ENCODE assay signal across 19 mouse cellular contexts in the genomic region with DNA sequence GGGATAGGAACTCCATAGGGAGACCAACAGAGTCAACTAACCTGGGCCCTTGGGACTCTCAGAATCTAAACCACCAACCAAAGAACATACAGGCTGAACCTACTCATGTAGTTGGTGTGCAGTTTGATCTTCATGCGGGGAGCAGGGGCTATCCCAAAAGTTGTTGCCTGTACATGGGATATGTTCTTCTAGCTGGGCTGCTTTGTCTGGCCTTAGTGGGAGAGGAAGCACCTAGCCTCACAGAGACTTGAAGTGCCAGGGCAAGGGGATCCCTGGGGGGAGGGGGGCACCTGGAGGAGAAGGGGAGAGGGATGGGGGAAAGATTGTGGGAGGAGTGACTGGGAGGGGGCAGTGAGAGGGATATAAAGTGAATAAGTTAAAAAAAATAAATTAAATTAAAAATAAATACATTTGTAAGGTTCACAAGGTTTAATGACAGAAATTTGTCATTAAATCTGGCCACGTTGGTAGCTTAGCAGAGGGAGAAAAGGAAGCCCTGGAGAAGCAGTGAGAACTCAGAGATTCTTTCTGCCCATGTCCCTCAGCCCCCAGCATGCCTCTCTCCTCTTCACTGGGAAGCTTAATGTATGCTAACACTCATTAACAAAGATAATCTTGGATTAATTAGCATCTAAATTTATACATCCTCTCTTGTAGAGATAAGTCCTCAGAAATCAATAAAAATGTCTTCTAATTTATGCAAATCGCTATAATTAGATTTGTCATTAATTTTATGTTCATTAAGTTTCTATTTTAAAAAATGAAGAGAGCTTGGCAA.
DNase-seq lines count a peak whose midpoint lies in the region; ATAC-seq lines count a peak whose summit lies in the region.
"Had no signal": no experiment of that assay in that cellular context is flagged by ENCODE, and none has a peak within 500 bp of the region (broad histone marks: within the 10 kb centered on the region; RNA-seq: fewer than 3 reads in every experiment).

No protein-coding gene starts in this region.

- 0 out of 2 replicates have a peak, but pooled peaks cover 11% of the 10 kb centered on the region for H3K4me1 ChIP-seq in forebrain, embryonic 13.5 days
- H3K4me1 ChIP-seq in forebrain, embryonic 10.5 days: 0 out of 2 replicates have a peak, but pooled peaks cover 4% of the 10 kb centered on the region
- peaks cover 6% of the 10 kb centered on the region; the same call in 1 of the 2 replicates for H3K4me1 ChIP-seq in midbrain, embryonic 15.5 days
- H3K4me1 ChIP-seq: heart, embryonic 12.5 days; intestine, embryonic 15.5 days; kidney, embryonic 15.5 days had no signal

- no peak for DNase-seq in forebrain, embryonic 10.5 days (ENCODE audit: extremely low spot score, low spot score)
- peak; percentile 2 for DNase-seq in retina, adult 2 months (ENCODE audit: low read depth, low spot score)
- no peak for DNase-seq in retina, embryonic 14.5 days (ENCODE audit: low spot score)
- no peak for DNase-seq in adrenal gland, postnatal 25 days
- no peak for DNase-seq in adrenal gland, adult (ENCODE audit: inconsistent age in 2 of 2, low spot score in 1 of 2)
- no peak for DNase-seq in heart, adult 18-20 months
- DNase-seq: adrenal gland, postnatal 10 days; cerebellum, adult 2 months; left cerebral cortex, postnatal 4 days; lung, adult 2 months; thymus, postnatal 36 days had no signal

- no peaks in the 10 kb centered on the region for H3K27me3 ChIP-seq in forebrain, embryonic 13.5 days
- no peaks in the 10 kb centered on the region for H3K27me3 ChIP-seq in forebrain, embryonic 10.5 days (ENCODE audit: poor library complexity, severe bottlenecking)
- H3K27me3 ChIP-seq in midbrain, embryonic 15.5 days (replicated peaks): no peaks in the 10 kb centered on the region
- H3K27me3 ChIP-seq: embryonic facial prominence, embryonic 12.5 days; heart, embryonic 12.5 days; intestine, embryonic 15.5 days; kidney, embryonic 15.5 days had no signal

- no peaks in the 10 kb centered on the region for H3K36me3 ChIP-seq in forebrain, embryonic 13.5 days (ENCODE audit: poor library complexity, severe bottlenecking)
- no peaks in the 10 kb centered on the region for H3K36me3 ChIP-seq in forebrain, embryonic 10.5 days (replicated peaks)
- H3K36me3 ChIP-seq in midbrain, embryonic 15.5 days (replicated peaks): no peaks in the 10 kb centered on the region
- H3K36me3 ChIP-seq: embryonic facial prominence, embryonic 12.5 days; heart, embryonic 12.5 days; intestine, embryonic 15.5 days; kidney, embryonic 15.5 days had no signal

- H3K9me3 ChIP-seq in forebrain, embryonic 13.5 days (replicated peaks): no peaks in the 10 kb centered on the region
- H3K9me3 ChIP-seq in forebrain, embryonic 10.5 days: no peaks in the 10 kb centered on the region
- no peaks in the 10 kb centered on the region for H3K9me3 ChIP-seq in midbrain, embryonic 15.5 days
- H3K9me3 ChIP-seq: embryonic facial prominence, embryonic 12.5 days; heart, embryonic 12.5 days; intestine, embryonic 15.5 days; kidney, embryonic 15.5 days had no signal

- peak; percentile 75 for ATAC-seq in forebrain, embryonic 13.5 days
- ATAC-seq in midbrain, embryonic 15.5 days (replicated peaks): peak; percentile 74
- ATAC-seq: intestine, embryonic 15.5 days had no signal

- whole genome bisulfite sequencing in forebrain, embryonic 13.5 days: 66% methylated on average over 3 of the region's 3 CpGs
- WGBS in forebrain, embryonic 10.5 days: 72% methylated on average over 3 of the region's 3 CpGs
- 69% methylated on average over 3 of the region's 3 CpGs for WGBS in midbrain, embryonic 15.5 days

- no peak overlapping the region for H3K4me2 ChIP-seq in forebrain, embryonic 13.5 days
- H3K4me2 ChIP-seq in midbrain, embryonic 15.5 days: no peak overlapping the region
- H3K4me2 ChIP-seq: embryonic facial prominence, embryonic 12.5 days; heart, embryonic 12.5 days; intestine, embryonic 15.5 days; kidney, embryonic 15.5 days; liver, embryonic 11.5 days had no signal

- H3K4me3 ChIP-seq in forebrain, embryonic 13.5 days: no peak overlapping the region
- no peak overlapping the region for H3K4me3 ChIP-seq in forebrain, embryonic 10.5 days
- H3K4me3 ChIP-seq in midbrain, embryonic 15.5 days: no peak overlapping the region
- H3K4me3 ChIP-seq: embryonic facial prominence, embryonic 12.5 days; heart, embryonic 12.5 days; intestine, embryonic 15.5 days; kidney, embryonic 15.5 days had no signal

- no peak overlapping the region for H3K9ac ChIP-seq in forebrain, embryonic 13.5 days
- no peak overlapping the region for H3K9ac ChIP-seq in midbrain, embryonic 15.5 days
- H3K9ac ChIP-seq: embryonic facial prominence, embryonic 12.5 days; heart, embryonic 12.5 days; intestine, embryonic 15.5 days; kidney, embryonic 15.5 days had no signal

- H3K27ac ChIP-seq in forebrain, embryonic 13.5 days: no peak overlapping the region
- no peak overlapping the region for H3K27ac ChIP-seq in forebrain, embryonic 10.5 days
- 0 out of 2 replicates have a peak overlapping the region, but pooled peaks have one; percentile 13 for H3K27ac ChIP-seq in midbrain, embryonic 15.5 days
- H3K27ac ChIP-seq: embryonic facial prominence, embryonic 12.5 days; intestine, embryonic 15.5 days; kidney, embryonic 15.5 days; macrophage had no signal
